Mouse (Mus musculus) adrenal gland, postnatal 10 days (tissue): ENCODE results near the gene Psph. TPM values are rescaled to one million over a fixed set of nuclear protein-coding genes. Genes with fewer than 3 reads are reported as not detected.
"Not testable (repeated sequence)": the region's sequence is repeated elsewhere in the genome, so short reads cannot be mapped to it uniquely, and the experiment has no call there.

Experiments
- DNase-seq: peaks from one replicate; pipeline ENCODE4 v3.0.0; 2021; ENCODE audit warnings: mixed read lengths
- long read RNA-seq, 2 experiments: library from polyadenylated mRNA; stranded (forward); transcript quantifications; one replicate each; pipeline ENCODE4 v2.0.0; 2021
- total RNA-seq, 2 experiments: library from RNA; stranded (reverse); gene quantifications; 2 replicates each; pipeline ENCODE4 v1.2.3; 2021

Psph gene
- 10 to 100 TPM; 25.2 to 28.4 TPM for total RNA-seq
- long read RNA-seq, experiment 1, transcript Psph-201 (8 exons, 1,733 nt): major isoform, 21 of 95 reads
- long read RNA-seq, experiment 1, partial matches to known transcripts: 56 of 95 reads
- long read RNA-seq, experiment 1, other reads (novel, unspliced or antisense): 18 of 95 reads
- long read RNA-seq, experiment 2, transcript Psph-201 (8 exons, 1,733 nt): major isoform, 15 of 58 reads
- long read RNA-seq, experiment 2, partial matches to known transcripts: 32 of 58 reads
- long read RNA-seq, experiment 2, other reads (novel, unspliced or antisense): 11 of 58 reads

GRCm38 (mm10) chr5:129786818-129787790 lies at the start of gene Psph:
TSS of gene Psph (minus strand) at chr5:129787449.
- DNase-seq: peak; percentile 97

- DNase-seq: not testable (repeated sequence)
Measured at GRCm38 (mm10) chr5:129790591-129790990, 3.3 kb upstream of the Psph start.

- DNase-seq: no peak
Measured at GRCm38 (mm10) chr5:129787818-129788593, 757 bp upstream of the Psph start.

GRCm38 (mm10) chr5:129786161-129786560 lies 1.1 kb downstream of the Psph start:
- DNase-seq: no peak

- no peak for DNase-seq
Measured at GRCm38 (mm10) chr5:129785235-129785870, 1.9 kb downstream of the Psph start.

GRCm38 (mm10) chr5:129782211-129782610 lies 5.0 kb downstream of the Psph start:
- peak; percentile 33 for DNase-seq

GRCm38 (mm10) chr5:129780131-129780530 lies 7.1 kb downstream of the Psph start:
- no peak for DNase-seq

- DNase-seq: peak; percentile 91
Measured at GRCm38 (mm10) chr5:129778996-129779716, 8.1 kb downstream of the Psph start.

- DNase-seq: no peak
Measured at GRCm38 (mm10) chr5:129778348-129778995, 8.8 kb downstream of the Psph start.

GRCm38 (mm10) chr5:129774661-129775060 lies 12.6 kb downstream of the Psph start:
- DNase-seq: peak; percentile 20

GRCm38 (mm10) chr5:129773330-129773729 lies 13.9 kb downstream of the Psph start:
- DNase-seq: not testable (repeated sequence)

GRCm38 (mm10) chr5:129772433-129772832 lies 14.8 kb downstream of the Psph start:
- DNase-seq: no peak

- peak; percentile 12 for DNase-seq
Measured at GRCm38 (mm10) chr5:129770443-129771355, 16.6 kb downstream of the Psph start.

GRCm38 (mm10) chr5:129761865-129762540 lies 25.2 kb downstream of the Psph start:
- DNase-seq: no peak

GRCm38 (mm10) chr5:129759929-129760480 lies 27.2 kb downstream of the Psph start:
- no peak for DNase-seq

GRCm38 (mm10) chr5:129756886-129757285 lies 30.4 kb downstream of the Psph start:
- no peak for DNase-seq

- no peak for DNase-seq
Measured at GRCm38 (mm10) chr5:129744050-129744449, 43.2 kb downstream of the Psph start.

GRCm38 (mm10) chr5:129742903-129743488 lies 44.3 kb downstream of the Psph start:
- no peak for DNase-seq
